Mouse (Mus musculus): Measurements from ENCODE around the gene Stx8. TPM values are rescaled to one million over a fixed set of nuclear protein-coding genes. Genes with fewer than 3 reads are reported as not detected.

The Stx8 gene
- total RNA-seq, 2 experiments from 2014 or later = 26.2 to 29.9 TPM

GRCm38 (mm10) chr11:68036133-68036959, 70.4 kb downstream of the Stx8 start:
- no peak for DNase-seq

DNA sequence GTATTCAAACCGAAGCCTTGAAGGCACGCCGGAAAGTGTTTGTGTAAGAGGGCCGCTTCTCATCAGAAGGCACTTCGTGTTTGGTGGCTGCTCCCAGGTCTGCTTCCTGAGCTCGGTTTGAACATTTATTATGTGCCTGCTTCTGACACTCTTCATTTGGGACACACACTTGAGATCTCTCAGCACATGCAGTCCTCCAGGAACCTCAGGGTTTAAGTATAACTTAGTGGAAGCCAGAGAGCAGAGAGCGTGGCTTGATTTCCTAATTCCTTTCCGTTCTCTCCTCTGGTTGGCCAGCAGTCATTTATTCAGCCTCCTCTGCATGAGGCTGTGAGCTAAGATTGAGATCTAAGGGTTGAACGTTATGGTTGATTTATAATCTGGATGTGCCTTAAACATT, 71.1 kb downstream of the Stx8 start:
- DNase-seq = no peak

DNA sequence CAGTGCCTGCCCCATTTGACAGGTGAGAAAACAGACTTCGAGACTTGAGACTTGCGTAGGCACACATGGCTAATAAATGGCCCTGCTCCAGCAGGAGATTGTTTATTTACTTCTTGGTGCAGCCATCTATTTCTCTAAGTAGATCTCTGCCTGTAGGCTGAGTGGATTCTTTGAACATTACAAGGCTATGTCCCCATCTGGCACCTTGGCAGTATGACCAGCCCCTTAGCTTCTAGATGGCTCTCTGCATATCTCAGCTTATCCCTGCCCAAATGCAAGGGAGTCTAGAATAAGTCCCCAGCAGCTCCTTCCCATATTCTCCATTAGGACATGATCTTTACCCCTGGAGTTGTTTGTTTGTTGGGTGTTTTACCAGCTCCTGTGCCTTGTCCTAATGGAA, 72.1 kb downstream of the Stx8 start:
- no peak for DNase-seq

DNA sequence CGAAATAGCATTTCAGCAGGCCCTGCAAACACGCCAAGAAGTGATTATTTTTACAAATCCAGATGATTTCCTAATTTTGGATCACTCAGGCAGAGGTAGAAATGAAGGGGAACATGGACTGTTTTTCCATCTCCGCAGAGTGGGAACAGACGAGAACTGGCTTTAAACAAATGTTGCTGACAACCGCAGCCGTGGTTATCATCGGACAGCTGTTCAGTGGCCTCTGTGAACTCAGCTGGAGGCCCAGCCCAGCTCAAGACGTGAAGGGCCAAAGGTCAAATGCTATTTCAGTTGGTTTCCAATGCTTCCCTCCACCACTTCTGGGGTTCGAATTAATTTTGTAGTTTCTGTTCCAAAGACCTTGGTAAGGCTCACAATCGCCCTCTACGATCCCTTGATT, 78.2 kb downstream of the Stx8 start:
- peak; percentile 60 to 79 for DNase-seq

DNA sequence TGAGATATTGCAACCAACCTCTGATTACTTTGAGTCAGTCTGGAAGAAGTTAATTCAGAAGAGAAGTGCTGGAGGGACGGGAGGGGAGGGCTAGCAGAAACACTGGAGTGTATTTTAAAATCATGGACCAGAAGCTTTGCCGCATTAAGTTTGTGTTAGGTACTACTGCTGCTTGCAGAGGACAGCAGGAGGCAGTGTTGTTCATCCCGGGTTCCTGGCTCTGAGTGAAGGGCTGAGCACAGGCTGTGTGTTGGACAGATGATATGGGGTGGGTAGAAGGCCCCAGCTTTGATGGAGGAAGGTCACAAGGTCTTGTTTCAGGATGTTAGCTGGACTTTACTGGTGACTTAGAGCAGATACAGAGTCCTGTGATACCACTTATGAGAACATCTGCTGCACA, 80.9 kb downstream of the Stx8 start:
- peak in 1 of 2 experiments; percentile 19 for DNase-seq

- peak in 1 of 2 experiments; percentile 11 for DNase-seq
These were observed 83.5 kb downstream of the Stx8 start for GRCm38 (mm10) chr11:68049261-68050165.

GRCm38 (mm10) chr11:68050725-68051124, 84.7 kb downstream of the Stx8 start:
- no peak for DNase-seq

DNA sequence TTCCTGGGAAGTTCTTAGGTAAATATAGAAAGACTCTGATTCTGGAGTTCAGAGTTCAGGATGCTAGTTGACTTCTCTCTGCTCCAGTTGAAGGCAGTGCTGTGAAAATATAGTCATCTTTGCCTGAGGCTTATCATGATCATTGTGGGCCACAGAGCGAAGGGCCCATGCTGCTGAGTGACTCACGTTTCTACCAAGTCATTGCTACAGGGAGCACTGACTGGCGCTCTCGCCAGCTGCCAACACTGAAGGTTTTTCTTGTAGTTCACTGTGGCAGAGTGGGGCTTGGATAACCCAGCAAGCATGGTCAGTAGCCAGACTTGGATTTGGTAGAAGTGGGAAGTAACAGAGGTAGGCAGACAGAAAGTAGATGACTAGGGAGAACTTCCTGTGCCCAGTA, 85.3 kb downstream of the Stx8 start:
- no peak for DNase-seq

DNA sequence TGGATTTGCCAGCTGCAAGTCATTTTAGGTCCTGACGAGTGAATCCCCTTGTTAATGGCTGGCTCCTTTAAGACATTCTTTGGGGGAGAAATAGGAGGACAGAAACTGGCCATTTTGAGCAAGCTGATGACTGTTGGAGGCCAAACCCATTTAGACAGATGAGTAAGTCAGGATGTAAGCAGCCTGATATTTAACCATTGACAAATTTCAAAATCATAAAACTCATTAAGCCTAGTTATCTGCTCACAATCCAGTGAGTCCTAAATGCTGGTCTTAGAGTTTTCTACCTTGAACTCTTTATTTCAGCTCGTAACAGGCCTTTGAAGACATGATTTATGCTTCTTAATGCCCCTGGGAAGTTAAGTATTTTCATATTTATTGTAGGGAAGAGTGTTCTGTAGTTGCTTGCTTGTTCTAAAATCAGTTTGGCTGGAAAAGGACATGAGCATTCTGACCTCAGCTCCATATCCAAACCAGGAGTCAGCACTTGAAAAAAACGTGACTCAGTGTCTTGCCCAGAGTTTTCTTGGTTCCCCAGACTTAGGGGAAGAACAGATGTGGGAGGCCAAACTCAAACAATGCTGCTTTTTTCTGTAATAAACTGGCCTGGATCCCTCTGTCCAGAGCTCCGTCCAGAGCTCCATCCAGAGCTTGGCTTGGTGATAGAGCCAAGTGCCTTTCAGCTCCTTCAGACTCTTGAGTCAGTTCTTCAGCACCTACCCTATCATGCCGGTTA, 92.6 kb downstream of the Stx8 start:
- DNase-seq = peak; percentile 34 to 58

GRCm38 (mm10) chr11:68060651-68061050, 94.7 kb downstream of the Stx8 start:
- no peak for DNase-seq

DNA sequence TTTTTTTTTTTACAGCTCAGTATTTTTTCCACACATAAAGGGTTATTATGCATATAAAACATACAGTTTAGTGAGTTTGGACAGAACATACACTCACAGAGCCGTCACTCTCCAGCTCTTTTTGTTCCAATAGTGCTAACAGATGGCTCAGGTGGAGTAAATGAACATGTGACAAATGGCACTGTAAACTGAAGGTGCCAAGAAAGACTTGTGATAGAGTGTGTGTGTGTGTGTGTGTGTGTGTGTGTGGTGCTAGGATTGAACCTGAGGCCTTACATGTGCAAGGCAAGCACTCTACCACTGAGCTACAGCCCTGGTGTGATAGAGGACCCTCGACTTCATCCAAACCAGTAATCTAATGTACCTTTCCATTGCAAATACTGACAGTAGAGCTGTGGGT, 96.1 kb downstream of the Stx8 start:
- DNase-seq = no peak

GRCm38 (mm10) chr11:68067806-68068205, 101.8 kb downstream of the Stx8 start:
- no peak for DNase-seq

DNA sequence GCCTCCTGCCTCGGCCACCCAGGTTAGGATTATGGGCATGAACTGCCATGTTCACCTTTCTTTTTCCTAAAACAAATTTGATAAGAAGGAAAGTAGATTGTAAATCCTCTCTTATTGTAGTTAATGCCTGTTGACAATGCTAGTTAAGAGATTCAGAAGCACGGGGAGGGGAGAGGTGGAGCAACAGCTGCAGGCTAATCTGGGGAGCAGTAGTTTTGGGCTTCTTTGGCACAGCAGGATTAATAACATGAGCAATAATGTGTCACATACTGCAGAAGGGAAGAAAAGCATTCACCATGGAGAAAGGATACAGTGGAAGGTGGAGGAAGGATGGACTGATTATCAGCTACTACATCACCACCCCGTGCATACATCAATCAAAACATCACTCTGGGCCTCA, 104.1 kb downstream of the Stx8 start:
- DNase-seq = no peak

- no peak for DNase-seq
These were observed 105.8 kb downstream of the Stx8 start for GRCm38 (mm10) chr11:68071836-68072235.

DNA sequence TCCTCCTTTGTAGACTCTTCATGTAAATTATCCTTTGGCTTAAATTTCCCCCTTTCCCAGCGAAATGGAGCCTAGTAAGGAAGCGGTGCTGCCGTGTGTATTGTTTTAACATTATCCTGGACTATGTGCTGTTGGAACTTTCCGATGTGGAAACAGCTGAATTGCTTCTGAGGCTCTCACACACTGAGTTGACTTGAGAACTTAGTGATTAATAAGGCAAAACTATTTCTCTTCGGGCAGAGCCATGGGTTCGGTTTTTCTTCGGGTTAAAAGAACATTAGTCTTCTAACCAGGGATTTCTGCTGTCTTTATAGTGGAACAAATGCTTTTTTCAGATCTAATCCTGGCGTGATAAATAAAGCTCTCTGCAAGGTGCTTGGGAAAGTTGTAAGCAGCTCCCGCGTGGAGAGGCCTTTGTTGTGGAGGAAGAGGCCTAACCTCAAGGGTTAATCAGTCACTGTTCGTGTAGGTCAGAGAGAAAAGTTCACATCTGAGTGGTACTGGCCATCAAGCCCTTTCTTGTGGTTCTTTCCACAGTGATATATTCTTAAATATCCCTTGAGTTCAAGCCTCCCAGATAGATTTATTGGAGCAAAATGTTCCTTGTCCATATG, 106.7 kb downstream of the Stx8 start:
- no peak for DNase-seq

DNA sequence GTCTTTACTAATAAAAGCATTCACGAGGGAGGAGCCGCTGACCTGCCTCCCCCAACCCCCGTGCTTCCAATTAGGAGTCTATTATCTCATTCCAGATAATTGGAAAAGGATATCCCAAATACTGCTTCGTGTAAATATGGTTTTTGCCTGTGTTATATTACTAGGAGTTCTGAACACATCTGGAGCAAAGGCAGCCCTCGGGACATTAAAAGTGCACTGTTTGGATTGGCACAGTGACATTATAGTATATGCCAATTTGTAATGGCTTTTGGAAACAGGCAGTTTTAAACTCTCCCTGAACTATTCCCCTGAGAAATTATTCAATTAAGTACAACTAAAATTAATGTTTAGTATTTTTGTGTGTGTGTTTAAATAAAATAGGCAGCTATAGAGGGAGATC, 108.7 kb downstream of the Stx8 start:
- DNase-seq = peak; percentile 25 to 46

DNA sequence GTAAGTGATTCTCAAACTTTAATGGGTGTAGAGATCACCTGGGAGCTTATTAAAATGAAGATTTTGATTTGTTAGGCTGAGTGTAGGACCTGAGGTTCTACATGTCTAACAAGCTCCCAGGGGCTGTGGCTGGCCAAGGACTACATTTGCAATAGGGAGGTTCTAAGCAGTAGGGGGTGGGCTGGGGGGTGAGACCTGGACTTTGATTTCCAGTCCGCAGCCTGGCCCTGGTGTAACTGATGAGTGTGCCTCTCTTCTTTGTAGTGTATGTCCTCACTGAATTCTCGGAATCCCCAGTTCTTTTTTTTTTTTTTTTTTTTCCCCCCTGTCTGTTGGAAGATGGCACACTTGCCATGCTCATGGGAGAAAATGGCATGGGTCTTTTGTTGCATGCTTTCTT, 109.3 kb downstream of the Stx8 start:
- DNase-seq = no peak

DNA sequence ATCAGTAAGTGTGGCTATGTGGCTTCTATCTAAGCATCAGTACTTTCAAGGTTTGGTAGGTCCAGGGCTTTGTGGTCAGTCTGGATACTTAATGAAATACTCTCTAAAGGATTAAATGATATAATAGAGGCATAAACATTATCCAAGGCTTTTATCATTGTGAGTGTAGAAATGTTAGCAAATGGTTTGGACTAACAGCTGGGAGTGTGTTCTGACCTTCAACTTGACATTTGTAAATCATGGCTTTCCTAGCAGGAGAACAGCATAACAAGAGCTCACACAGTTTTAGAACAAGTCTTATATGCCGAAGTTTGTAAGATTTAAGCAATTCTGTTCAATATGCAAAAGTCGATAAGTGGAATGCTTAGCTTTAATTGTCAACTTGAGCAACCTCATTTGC, 113.8 kb downstream of the Stx8 start:
- no peak for DNase-seq

DNA sequence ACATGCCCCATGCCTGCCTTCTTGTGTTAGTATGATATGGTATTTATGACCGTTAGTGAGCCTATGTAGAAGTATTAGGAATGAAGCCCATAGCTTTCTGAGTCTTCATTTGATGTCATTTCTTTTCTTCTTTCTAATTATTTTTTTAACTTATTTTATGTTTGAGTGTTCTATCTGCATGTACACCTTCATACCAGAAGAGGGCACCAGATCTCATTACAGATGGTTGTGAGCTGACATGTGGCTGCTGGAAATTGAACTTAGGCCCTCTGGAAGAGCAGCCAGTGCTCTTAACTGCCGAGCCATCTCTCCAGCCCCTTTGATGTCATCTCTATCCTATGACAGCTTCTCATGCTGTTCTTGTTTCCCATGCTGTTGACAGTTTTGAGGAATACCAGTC, 115.0 kb downstream of the Stx8 start:
- DNase-seq = no peak

DNA sequence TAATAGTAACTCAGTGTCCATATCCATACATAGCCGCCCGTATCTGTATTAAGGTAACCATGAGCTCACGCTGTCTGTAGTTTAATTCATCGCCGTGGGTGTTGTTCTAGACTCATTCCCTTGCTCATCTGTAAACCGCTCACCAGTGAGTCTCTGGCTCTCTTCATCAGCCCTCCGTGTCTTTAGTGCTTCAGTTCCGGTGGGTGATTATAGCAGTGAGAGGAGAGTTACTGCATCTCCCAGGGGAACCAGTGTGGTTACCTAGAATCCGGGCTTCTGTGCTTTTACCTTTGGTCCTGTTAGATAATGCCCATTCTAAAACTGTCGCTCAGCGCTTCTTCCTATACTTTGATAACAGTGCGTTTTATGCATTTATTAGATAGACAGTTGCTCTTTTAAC, 116.8 kb downstream of the Stx8 start:
- DNase-seq = no peak

DNA sequence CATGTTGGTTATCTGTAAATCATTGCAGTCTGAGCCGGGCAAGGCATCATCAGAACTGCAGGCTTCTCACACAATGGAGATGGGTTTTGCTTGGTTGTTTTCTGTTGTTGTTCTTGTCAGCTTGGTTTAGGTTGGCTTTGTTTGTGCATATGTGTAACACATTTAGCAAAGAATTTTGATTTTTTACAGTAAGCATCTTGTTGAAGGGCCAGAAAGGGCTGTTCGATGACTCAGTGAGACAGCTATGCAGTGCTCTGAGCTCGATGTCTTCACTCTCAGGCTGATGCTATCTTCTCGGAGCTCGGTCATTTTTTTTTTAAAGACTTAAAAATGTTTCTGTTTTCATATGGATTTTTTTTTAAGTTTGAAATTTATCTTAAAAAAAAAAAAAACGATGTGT, 117.6 kb downstream of the Stx8 start:
- DNase-seq = no peak

- DNase-seq = peak; percentile 40 to 45
These were observed 120.2 kb downstream of the Stx8 start for GRCm38 (mm10) chr11:68086221-68086620.

Measured in heart, adult 18-20 months (tissue).